Mouse (Mus musculus) gastrocnemius, postnatal 10 days (tissue): ENCODE data around the gene Kif4. TPM values are rescaled to one million over a fixed set of nuclear protein-coding genes. Genes with fewer than 3 reads are reported as not detected.

Source experiments
- DNase-seq: peaks from one replicate; pipeline ENCODE4 v3.0.0; 2021; ENCODE audit warnings: mixed read lengths
- long read RNA-seq, 2 experiments: library from polyadenylated mRNA; stranded (forward); transcript quantifications; one replicate each; pipeline ENCODE4 v2.0.0; 2021
- total RNA-seq, 2 experiments: library from RNA; stranded (reverse); gene quantifications; 2 replicates each; pipeline ENCODE4 v1.2.3; 2021

The Kif4 gene
- total RNA-seq: 1 to 10 TPM; 4.1 to 6.6 TPM
- long read RNA-seq, experiment 1, full-length matches to known transcripts: 11 of 12 reads
- long read RNA-seq, experiment 1, partial matches to known transcripts: 0 of 12 reads
- long read RNA-seq, experiment 1, other reads (novel, unspliced or antisense): 1 of 12 reads
- long read RNA-seq, experiment 2, full-length matches to known transcripts: 3 of 5 reads
- long read RNA-seq, experiment 2, partial matches to known transcripts: 1 of 5 reads
- long read RNA-seq, experiment 2, other reads (novel, unspliced or antisense): 1 of 5 reads

- no peak for DNase-seq
Observed at GRCm38 (mm10) chrX:100625546-100625801, at the start of gene Kif4. Kif4 (plus strand) TSS chrX:100625737.

GRCm38 (mm10) chrX:100594791-100595190, 30.7 kb upstream of the Kif4 start, which contains the start of gene P2ry4:
P2ry4 (minus strand) TSS chrX:100594869.
- DNase-seq: no peak

- DNase-seq: peak; percentile 14
Observed at GRCm38 (mm10) chrX:100597439-100597838, 28.1 kb upstream of the Kif4 start.

GRCm38 (mm10) chrX:100599755-100600154, 25.8 kb upstream of the Kif4 start:
- DNase-seq: no peak

- no peak for DNase-seq
Observed at GRCm38 (mm10) chrX:100605314-100605713, 20.2 kb upstream of the Kif4 start, which contains the start of gene Arr3. Arr3 (plus strand) TSS chrX:100605497.

- no peak for DNase-seq
Observed at GRCm38 (mm10) chrX:100618488-100618887, 7.0 kb upstream of the Kif4 start.

GRCm38 (mm10) chrX:100621366-100621765, 4.2 kb upstream of the Kif4 start:
- DNase-seq: no peak

- DNase-seq: no peak
Observed at GRCm38 (mm10) chrX:100624242-100624641, 1.3 kb upstream of the Kif4 start.

- DNase-seq: no peak
Observed at GRCm38 (mm10) chrX:100625146-100625545, 391 bp upstream of the Kif4 start.

- peak; percentile 78 for DNase-seq
Observed at GRCm38 (mm10) chrX:100625802-100626793, 561 bp downstream of the Kif4 start, which contains the start of gene Pdzd11. Pdzd11 (minus strand) TSS chrX:100626568.

GRCm38 (mm10) chrX:100629076-100629475, 3.5 kb downstream of the Kif4 start:
- DNase-seq: no peak

GRCm38 (mm10) chrX:100638477-100638876, 12.9 kb downstream of the Kif4 start:
- DNase-seq: no peak

GRCm38 (mm10) chrX:100652848-100653247, 27.3 kb downstream of the Kif4 start:
- no peak for DNase-seq

- no peak for DNase-seq
Observed at GRCm38 (mm10) chrX:100664825-100665224, 39.3 kb downstream of the Kif4 start.

- DNase-seq: no peak
Observed at GRCm38 (mm10) chrX:100678204-100678603, 52.7 kb downstream of the Kif4 start.

GRCm38 (mm10) chrX:100686527-100686926, 61.0 kb downstream of the Kif4 start:
- DNase-seq: no peak

GRCm38 (mm10) chrX:100687360-100688032, 62.0 kb downstream of the Kif4 start:
- no peak for DNase-seq

GRCm38 (mm10) chrX:100688033-100688370, 62.5 kb downstream of the Kif4 start:
- no peak for DNase-seq

- no peak for DNase-seq
Observed at GRCm38 (mm10) chrX:100696776-100697175, 71.2 kb downstream of the Kif4 start.

GRCm38 (mm10) chrX:100708032-100708431, 82.5 kb downstream of the Kif4 start:
- DNase-seq: no peak

GRCm38 (mm10) chrX:100716173-100716572, 90.6 kb downstream of the Kif4 start:
- DNase-seq: no peak

- DNase-seq: peak; percentile 31
Observed at GRCm38 (mm10) chrX:100728947-100729346, 103.4 kb downstream of the Kif4 start.

- peak; percentile 5 for DNase-seq
Observed at GRCm38 (mm10) chrX:100729665-100730188, 104.2 kb downstream of the Kif4 start, which contains the start of gene Gdpd2. Gdpd2 (plus strand) TSS chrX:100729873.
